Mouse (Mus musculus): ENCODE data around the gene Tbx1.

- no peak for TF ChIP-seq CTCF (IDR thresholded peaks at IDR 0.05)
- TF ChIP-seq EP300 (IDR thresholded peaks at IDR 0.05): no peak
These were observed 35.8 kb downstream of the Tbx1 start for GRCm38 (mm10) chr16:18554721-18555120.

Measured in lung, postnatal 0 days (tissue).